Mouse (Mus musculus) embryonic facial prominence, embryonic 14.5 days (tissue): Measurements from ENCODE around the gene Cdsn. TPM values are rescaled to one million over a fixed set of nuclear protein-coding genes. Genes with fewer than 3 reads are reported as not detected.
A peak's percentile ranks its signal among the peaks of the same experiment; 100 is the strongest.

Experiments used
- ATAC-seq: fragments of 200-750 bp; cut with Nextera tagmentation; 2 replicates; pipeline ENCODE4 v1.8.0; 2017; ENCODE audit warnings: low read depth, moderate number of reproducible peaks, moderate TSS enrichment
- DNase-seq: peaks from one replicate; pipeline ENCODE4 v3.0.0-alpha.2; 2015; ENCODE audit warnings: low spot score
- H3K27ac ChIP-seq: fragments of 300-500 bp; sonication (generic); replicated peaks from 2 replicates; pipeline ENCODE4 v1.5.1; 2014; ENCODE audit warnings: low read depth, mild to moderate bottlenecking, low read length, moderate library complexity
- H3K27me3 ChIP-seq: fragments of 300-500 bp; sonication (generic); replicated peaks from 2 replicates; pipeline ENCODE4 v1.6.1; 2014; ENCODE audit warnings: low read length; ENCODE audit not compliant: control insufficient read depth, insufficient read depth
- H3K36me3 ChIP-seq: fragments of 300-500 bp; sonication (generic); 2 replicates; pipeline ENCODE4 v1.6.1; 2014; ENCODE audit warnings: low read length, mixed read lengths; ENCODE audit not compliant: control insufficient read depth, insufficient read depth
- H3K4me1 ChIP-seq: fragments of 300-500 bp; sonication (generic); 2 replicates; pipeline ENCODE4 v1.6.1; 2014; ENCODE audit warnings: antibody characterized with exemption, low read length; ENCODE audit not compliant: control insufficient read depth, insufficient read depth
- H3K4me2 ChIP-seq: fragments of 300-500 bp; sonication (generic); 2 replicates; pipeline ENCODE4 v1.6.1; 2014; ENCODE audit warnings: low read depth, mild to moderate bottlenecking, low read length, moderate library complexity, mixed read lengths
- H3K4me3 ChIP-seq: fragments of 300-500 bp; sonication (generic); 2 replicates; pipeline ENCODE4 v1.5.1; 2014; ENCODE audit warnings: low read depth, mild to moderate bottlenecking, low read length
- H3K9ac ChIP-seq: fragments of 300-500 bp; sonication (generic); 2 replicates; pipeline ENCODE4 v1.6.1; 2014; ENCODE audit warnings: low read depth, mild to moderate bottlenecking, low read length, moderate library complexity, mixed read lengths
- H3K9me3 ChIP-seq: fragments of 300-500 bp; sonication (generic); 2 replicates; pipeline ENCODE4 v1.6.1; 2016; ENCODE audit warnings: low read length; ENCODE audit not compliant: control insufficient read depth
- WGBS: fragments of 180-500 bp; shearing (Covaris S2); extraction: QIAGEN DNeasy Blood & Tissue Kit; methylation state at CpG from one replicate; pipeline ENCODE4 v1.1.7; 2014; 5-methylcytosine and 5-hydroxymethylcytosine counted together
- polyA plus RNA-seq: library from polyadenylated mRNA; unstranded; fragments of >200 nt; fragmentation: Nextera tagmentation; extraction: Ambion mirVana; gene quantifications from 2 replicates; pipeline ENCODE4 v1.2.1, GENCODE M21; 2014

Cdsn gene
- polyA plus RNA-seq, 1 experiment from 2014 or later: 1.3 TPM

- DNase-seq (peak; percentile 29), ATAC-seq (no peak)
- no peak overlapping the region for H3K27ac ChIP-seq
- no peak overlapping the region for H3K9ac ChIP-seq
- no peaks in the 10 kb centered on the region for H3K9me3 ChIP-seq
- WGBS: 33% methylated on average over 14 of the region's 14 CpGs
- no peaks in the 10 kb centered on the region for H3K27me3 ChIP-seq
- no peak overlapping the region for H3K4me2 ChIP-seq
- no peaks in the 10 kb centered on the region for H3K4me1 ChIP-seq
- H3K36me3 ChIP-seq: no peaks in the 10 kb centered on the region
- no peak overlapping the region for H3K4me3 ChIP-seq
Measured at GRCm38 (mm10) chr17:35543412-35543861, 8.5 kb upstream of the Cdsn start.

DNA sequence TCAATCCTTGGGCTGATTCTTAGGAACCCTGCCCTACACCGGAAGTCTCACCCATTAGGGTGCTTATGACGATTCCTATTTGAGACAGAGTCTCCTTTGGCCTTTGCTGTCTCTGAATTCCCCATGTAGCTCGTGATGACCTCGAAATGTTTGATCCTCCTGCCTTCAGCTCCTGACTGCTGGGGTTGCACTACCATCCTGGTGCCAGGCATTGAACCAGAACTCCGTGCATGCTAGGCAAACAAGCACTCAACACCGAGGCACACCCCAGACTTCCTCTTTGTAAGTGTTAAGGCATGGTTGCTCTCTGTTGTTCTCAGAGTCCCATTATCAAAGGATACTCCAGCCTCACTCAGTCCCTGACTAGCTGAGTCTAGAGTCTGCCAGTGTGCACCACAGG lies 7.9 kb upstream of the Cdsn start:
- no peaks in the 10 kb centered on the region for H3K9me3 ChIP-seq
- H3K27me3 ChIP-seq: no peaks in the 10 kb centered on the region
- H3K27ac ChIP-seq: no peak overlapping the region
- ATAC-seq (no peak), DNase-seq (no peak)
- no peaks in the 10 kb centered on the region for H3K36me3 ChIP-seq
- WGBS: 71% methylated on average over 6 of the region's 6 CpGs
- H3K4me3 ChIP-seq: no peak overlapping the region
- H3K9ac ChIP-seq: no peak overlapping the region
- H3K4me2 ChIP-seq: no peak overlapping the region
- H3K4me1 ChIP-seq: peaks cover 5% of the 10 kb centered on the region; the same call in 1 of the 2 replicates

GRCm38 (mm10) chr17:35544680-35545079 lies 7.2 kb upstream of the Cdsn start:
- H3K4me3 ChIP-seq: no peak overlapping the region
- DNase-seq: no peak
- H3K36me3 ChIP-seq: no peaks in the 10 kb centered on the region
- no peaks in the 10 kb centered on the region for H3K9me3 ChIP-seq
- 30% methylated on average over 6 of the region's 6 CpGs for WGBS
- no peak overlapping the region for H3K9ac ChIP-seq
- peaks cover 10% of the 10 kb centered on the region; the same call in 1 of the 2 replicates for H3K4me1 ChIP-seq
- no peak for ATAC-seq
- H3K4me2 ChIP-seq: no peak overlapping the region
- no peak overlapping the region for H3K27ac ChIP-seq
- no peaks in the 10 kb centered on the region for H3K27me3 ChIP-seq

DNA sequence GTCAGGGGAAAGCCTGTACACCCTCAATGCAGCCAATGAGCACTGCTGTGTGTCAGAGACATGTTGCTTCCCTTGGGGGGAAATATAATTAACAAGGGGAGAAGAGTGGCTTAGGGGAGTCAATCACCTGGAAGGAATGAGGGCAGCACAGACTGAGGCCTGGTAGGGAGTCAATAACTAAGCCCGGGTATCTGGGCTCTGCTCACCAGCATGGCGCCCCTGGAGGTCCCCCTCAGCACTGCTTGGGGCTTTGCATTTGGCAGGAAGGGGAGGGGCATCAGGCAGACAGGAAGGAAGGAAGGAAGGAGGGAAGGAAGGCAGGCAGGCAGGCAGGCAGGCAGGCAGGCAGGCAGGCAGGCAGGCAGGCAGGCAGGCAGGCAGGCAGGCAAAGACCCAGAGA lies 4.5 kb upstream of the Cdsn start:
- Histone ChIP-seq H3K27ac (no peak overlapping the region), H3K4me2 (no peak overlapping the region), H3K9me3 (no peaks in the 10 kb centered on the region), H3K9ac (no peak overlapping the region), H3K4me3 (no peak overlapping the region), H3K36me3 (no peaks in the 10 kb centered on the region), H3K4me1 (peaks cover 17% of the 10 kb centered on the region; the same call in 1 of the 2 replicates), H3K27me3 (no peaks in the 10 kb centered on the region)
- 69% methylated on average over 2 of the region's 2 CpGs for WGBS
- DNase-seq (no peak), ATAC-seq (no peak)

GRCm38 (mm10) chr17:35548636-35549035 lies 3.3 kb upstream of the Cdsn start:
- DNase-seq (no peak), ATAC-seq (no peak)
- 25% methylated on average over 5 of the region's 5 CpGs for WGBS
- H3K4me3 ChIP-seq: no peak overlapping the region
- H3K4me1 ChIP-seq: peaks cover 17% of the 10 kb centered on the region; the same call in 1 of the 2 replicates
- peak overlapping the region; percentile 77 for H3K27ac ChIP-seq
- no peaks in the 10 kb centered on the region for H3K27me3 ChIP-seq
- no peak overlapping the region for H3K9ac ChIP-seq
- H3K4me2 ChIP-seq: no peak overlapping the region
- H3K36me3 ChIP-seq: no peaks in the 10 kb centered on the region
- H3K9me3 ChIP-seq: no peaks in the 10 kb centered on the region

GRCm38 (mm10) chr17:35549437-35550142 lies 2.3 kb upstream of the Cdsn start:
- H3K27ac ChIP-seq: peak overlapping the region; percentile 77
- no peak overlapping the region for H3K4me3 ChIP-seq
- H3K36me3 ChIP-seq: no peaks in the 10 kb centered on the region
- H3K27me3 ChIP-seq: no peaks in the 10 kb centered on the region
- WGBS: 28% methylated on average over 13 of the region's 15 CpGs
- no peaks in the 10 kb centered on the region for H3K9me3 ChIP-seq
- peak; percentile 78 for DNase-seq
- peak; percentile 74 for ATAC-seq
- H3K4me2 ChIP-seq: peak overlapping the region; percentile 0; the same call in 1 of the 2 replicates
- H3K9ac ChIP-seq: no peak overlapping the region
- peaks cover 17% of the 10 kb centered on the region; the same call in 1 of the 2 replicates for H3K4me1 ChIP-seq

GRCm38 (mm10) chr17:35550143-35550494 lies 1.8 kb upstream of the Cdsn start:
- Histone ChIP-seq H3K9me3 (no peaks in the 10 kb centered on the region), H3K36me3 (no peaks in the 10 kb centered on the region), H3K27ac (peak overlapping the region; percentile 77), H3K27me3 (no peaks in the 10 kb centered on the region), H3K9ac (no peak overlapping the region), H3K4me1 (peaks cover 17% of the 10 kb centered on the region; the same call in 1 of the 2 replicates), H3K4me2 (peak overlapping the region; percentile 0; the same call in 1 of the 2 replicates), H3K4me3 (no peak overlapping the region)
- DNase-seq (no peak), ATAC-seq (no peak)
- 96% methylated on average over 4 of the region's 4 CpGs for WGBS

DNA sequence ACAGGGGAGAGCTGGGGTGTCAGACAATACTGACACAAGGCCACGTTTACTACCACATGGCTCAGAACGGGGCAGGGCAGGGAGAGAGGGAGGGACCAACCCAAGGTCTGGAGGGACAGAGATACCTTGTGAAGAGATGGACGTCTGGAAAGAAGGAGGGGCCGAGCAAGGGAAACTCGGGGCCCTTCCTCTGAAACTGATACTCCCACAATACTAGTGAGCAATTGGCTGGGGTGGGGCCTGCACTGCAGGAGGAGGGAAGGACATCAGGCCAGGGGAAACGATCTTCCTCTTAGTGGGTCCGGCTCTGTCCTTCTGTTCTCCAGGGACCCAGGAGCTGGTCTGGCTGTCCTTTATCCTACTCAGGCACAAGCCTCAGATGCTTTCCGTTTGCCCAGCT lies 1.1 kb upstream of the Cdsn start:
- Histone ChIP-seq H3K27ac (no peak overlapping the region), H3K4me2 (no peak overlapping the region), H3K4me3 (no peak overlapping the region), H3K36me3 (no peaks in the 10 kb centered on the region), H3K9me3 (no peaks in the 10 kb centered on the region), H3K27me3 (no peaks in the 10 kb centered on the region), H3K9ac (no peak overlapping the region), H3K4me1 (peaks cover 17% of the 10 kb centered on the region; the same call in 1 of the 2 replicates)
- WGBS: 38% methylated on average over 8 of the region's 8 CpGs
- ATAC-seq (no peak), DNase-seq (no peak)

- ATAC-seq: no peak
- Histone ChIP-seq H3K4me1 (peaks cover 9% of the 10 kb centered on the region; the same call in 1 of the 2 replicates), H3K4me3 (no peak overlapping the region), H3K27ac (no peak overlapping the region), H3K36me3 (no peaks in the 10 kb centered on the region), H3K9ac (no peak overlapping the region), H3K9me3 (no peaks in the 10 kb centered on the region), H3K4me2 (no peak overlapping the region), H3K27me3 (no peaks in the 10 kb centered on the region)
- 77% methylated on average over 5 of the region's 5 CpGs for WGBS
- no peak for DNase-seq
Measured at GRCm38 (mm10) chr17:35554321-35554720, 2.4 kb downstream of the Cdsn start.
